Mouse (Mus musculus) ZHBTc4 (cell line): ENCODE results near the gene Kcnj14.

Experiments
- DNase-seq: peaks from one replicate; pipeline ENCODE4 v3.0.0-alpha.2; 2011; ENCODE audit warnings: low read depth, low spot score

Kcnj14 gene

DNA sequence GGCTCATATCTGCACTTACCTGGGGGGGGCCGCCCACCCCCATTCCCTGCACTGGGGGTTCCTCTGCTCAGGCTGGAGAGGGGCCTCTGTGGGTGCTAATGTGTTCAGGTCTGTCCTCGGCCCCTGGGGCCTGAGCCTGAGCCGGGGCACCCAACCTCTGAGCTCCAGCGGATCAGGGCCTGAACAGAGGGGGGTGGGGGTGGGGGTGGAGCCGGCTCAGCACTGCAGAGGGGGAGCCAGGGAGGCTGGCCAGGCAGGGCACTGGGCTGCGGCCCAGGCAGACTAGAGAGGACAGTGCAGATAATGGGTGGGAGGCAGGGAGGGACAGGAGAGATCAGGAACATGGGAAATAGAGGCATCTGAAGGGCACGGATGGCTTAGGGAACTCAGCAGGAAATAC is at the start of gene Kcnj14:
Gene Kcnj14, minus strand, starts transcription at position 185 of the 400 bp plus-strand sequence.
- no peak for DNase-seq

GRCm38 (mm10) chr7:45873061-45873947 is 48.7 kb upstream of the Kcnj14 start:
- peak; percentile 61 for DNase-seq

GRCm38 (mm10) chr7:45872624-45873023 is 48.0 kb upstream of the Kcnj14 start, which contains the start of gene Kdelr1:
TSS of gene Kdelr1 (plus strand) at chr7:45872772.
- DNase-seq: peak; percentile 94

- no peak for DNase-seq
Observed at GRCm38 (mm10) chr7:45870282-45871058, 45.9 kb upstream of the Kcnj14 start.

- no peak for DNase-seq
Observed at GRCm38 (mm10) chr7:45869787-45870186, 45.2 kb upstream of the Kcnj14 start.

GRCm38 (mm10) chr7:45869107-45869670 is 44.6 kb upstream of the Kcnj14 start:
- DNase-seq: no peak

- DNase-seq: no peak
Observed at GRCm38 (mm10) chr7:45867871-45868270, 43.3 kb upstream of the Kcnj14 start.

DNA sequence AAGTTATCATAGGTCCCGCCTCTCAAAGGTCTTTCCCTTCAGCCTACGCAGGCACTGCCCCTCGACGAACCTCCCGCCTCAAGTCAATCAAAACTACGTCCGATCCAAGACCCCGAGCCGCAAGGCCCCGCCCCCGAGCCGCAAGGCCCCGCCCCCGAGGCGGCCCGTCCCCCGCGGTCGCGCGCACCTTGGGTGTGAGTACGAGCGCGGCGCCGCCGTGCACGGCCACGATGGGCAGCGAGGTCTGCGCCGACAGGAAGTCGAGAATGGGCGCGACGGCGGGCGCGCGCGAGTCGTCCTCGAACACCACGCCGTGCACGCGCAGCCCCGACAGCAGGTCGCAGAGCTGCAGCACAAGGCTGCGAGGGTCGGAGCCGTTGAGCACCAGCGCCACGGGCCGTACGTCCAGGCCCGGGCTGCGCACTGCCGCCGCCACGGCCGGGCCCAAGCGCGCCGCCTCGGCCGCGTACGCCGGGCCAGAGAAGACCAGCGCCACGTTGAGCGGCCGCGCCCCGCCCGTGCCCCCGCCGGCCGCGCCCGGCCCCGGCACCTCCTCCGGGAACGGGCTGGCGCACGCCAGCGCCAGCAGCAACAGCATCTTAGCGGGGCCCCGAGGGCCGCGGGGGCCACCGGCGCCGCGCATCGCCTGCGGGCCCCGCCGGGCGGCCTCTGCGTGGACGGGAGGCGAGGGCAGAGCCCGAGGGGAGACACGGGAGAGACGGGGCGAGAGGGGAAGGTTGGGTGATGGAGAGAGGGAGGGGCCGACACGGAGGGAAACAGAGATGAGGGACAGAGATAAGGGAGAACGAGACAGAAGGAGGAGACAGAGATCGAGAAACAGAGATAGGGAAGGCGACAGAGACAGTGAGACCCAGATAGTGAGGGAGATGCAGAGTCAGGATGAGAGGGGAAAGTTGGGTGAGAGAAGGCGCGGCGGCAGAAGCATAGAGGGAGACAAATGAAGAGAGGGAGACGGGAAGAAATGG is 41.6 kb upstream of the Kcnj14 start:
- peak; percentile 99 for DNase-seq

GRCm38 (mm10) chr7:45864435-45864834 is 39.9 kb upstream of the Kcnj14 start:
- no peak for DNase-seq

DNA sequence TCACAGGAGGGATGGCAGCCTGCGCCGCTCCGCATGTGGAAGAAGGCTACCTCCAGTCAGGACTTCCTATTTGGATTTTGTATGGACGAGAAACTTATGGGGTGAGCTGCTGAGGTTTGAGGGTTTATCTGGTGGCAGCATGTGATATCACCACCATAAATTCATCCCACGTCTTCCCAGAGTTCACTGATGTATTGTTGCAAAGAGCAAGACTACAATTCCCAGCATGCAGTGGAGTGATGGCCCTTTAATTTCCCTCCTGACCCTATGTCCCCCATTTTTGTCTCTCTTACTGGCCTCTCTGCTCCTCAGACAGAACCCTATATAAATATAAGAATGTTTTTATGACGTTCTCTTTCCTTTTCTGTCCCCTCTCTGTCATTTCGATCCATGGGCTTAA is 38.2 kb upstream of the Kcnj14 start:
- no peak for DNase-seq

- DNase-seq: no peak
Observed at GRCm38 (mm10) chr7:45859008-45859407, 34.4 kb upstream of the Kcnj14 start.

DNA sequence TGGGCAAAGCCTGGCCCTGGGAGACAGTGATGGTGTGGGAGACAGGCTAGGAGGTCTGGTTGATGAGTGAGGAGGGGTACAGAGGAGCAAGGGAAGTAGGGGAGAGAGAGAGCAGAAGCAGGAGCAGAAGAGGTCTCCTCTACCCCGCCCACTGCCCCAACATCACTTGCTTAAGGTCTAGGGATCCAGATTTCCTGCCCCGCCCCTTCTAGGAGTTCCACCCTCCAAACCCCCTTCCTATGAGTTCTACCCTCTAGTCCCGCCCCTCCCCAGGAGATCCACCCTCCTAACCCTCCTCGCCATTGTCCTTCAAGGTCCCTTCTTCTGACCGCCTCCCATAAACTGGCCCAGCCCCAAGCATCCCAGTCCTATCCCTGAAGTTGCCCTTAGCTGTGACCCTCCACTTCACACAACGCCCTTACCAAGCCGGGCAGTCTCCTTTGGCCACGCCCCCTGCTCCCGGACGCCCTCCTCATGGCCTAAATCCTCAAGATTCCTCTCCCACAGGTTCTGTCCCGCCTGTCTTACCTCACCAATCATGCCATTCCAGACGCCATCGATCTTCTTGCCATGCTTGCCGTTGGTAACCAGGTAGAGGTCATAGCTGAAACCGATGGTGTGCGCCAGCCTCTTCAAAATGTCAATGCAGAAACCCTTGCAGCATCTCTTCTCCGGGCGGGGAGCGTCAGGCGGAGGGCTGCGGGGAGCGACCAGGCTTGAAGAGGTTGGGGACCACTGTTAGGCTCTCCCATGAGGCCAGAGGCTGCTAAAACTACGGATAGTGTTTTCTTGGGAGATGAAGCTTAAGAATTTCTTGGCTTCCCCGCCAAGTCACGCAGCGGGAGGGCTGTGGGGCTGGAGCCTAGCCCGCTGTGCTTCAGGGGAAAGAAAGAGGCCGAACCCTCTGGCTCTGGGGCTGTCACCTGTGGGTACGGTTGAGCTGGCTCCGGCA is 32.6 kb upstream of the Kcnj14 start:
- peak; percentile 88 for DNase-seq

DNA sequence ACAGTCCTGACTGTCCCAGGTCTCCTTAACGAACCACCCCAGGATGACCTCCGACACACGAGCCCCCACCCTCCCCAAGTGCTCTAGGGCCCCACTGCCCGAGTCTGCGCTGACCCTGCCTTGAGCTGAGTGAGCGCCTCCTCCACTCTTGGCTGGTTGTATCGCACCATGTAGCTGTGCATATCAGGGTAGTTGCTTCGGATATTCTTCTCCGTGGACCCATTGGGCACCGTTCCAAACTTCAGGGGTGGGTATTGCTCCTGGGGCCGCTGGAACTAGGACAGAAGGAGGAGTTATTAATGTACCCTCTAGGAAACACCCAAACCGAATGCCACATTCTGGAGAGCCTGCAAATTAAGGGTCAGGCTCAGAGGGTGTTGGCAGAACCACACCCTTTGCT is 28.5 kb upstream of the Kcnj14 start:
- no peak for DNase-seq

GRCm38 (mm10) chr7:45850661-45851060 is 26.1 kb upstream of the Kcnj14 start:
- DNase-seq: no peak

DNA sequence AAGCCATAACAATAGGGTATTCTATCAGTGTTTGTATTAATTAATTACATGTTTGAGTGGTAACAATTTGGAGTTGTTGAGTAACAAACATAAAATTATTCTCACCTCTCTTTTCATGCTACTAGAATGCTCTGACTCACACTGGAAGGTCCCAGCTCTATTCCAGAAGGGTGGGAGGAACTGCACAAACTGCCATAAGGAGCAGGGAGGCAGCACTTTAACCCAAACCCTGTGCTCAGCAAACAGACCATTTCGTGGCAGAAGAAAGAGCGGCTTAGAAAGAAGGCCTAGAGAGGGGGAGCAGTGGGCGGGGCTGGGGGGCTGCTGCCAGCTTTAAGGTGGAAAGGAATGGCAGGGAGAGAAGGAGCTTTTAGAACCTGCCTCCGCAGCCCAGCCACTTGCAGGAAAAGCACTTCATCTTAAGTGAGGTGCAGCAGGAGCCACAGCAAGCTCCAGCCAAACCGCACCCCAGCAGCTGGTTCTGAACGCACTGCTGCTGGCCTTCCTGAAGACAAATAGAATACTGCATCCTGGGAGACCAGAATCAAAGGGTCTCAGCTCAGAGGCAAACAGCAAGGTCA is 24.0 kb upstream of the Kcnj14 start:
- DNase-seq: no peak

DNA sequence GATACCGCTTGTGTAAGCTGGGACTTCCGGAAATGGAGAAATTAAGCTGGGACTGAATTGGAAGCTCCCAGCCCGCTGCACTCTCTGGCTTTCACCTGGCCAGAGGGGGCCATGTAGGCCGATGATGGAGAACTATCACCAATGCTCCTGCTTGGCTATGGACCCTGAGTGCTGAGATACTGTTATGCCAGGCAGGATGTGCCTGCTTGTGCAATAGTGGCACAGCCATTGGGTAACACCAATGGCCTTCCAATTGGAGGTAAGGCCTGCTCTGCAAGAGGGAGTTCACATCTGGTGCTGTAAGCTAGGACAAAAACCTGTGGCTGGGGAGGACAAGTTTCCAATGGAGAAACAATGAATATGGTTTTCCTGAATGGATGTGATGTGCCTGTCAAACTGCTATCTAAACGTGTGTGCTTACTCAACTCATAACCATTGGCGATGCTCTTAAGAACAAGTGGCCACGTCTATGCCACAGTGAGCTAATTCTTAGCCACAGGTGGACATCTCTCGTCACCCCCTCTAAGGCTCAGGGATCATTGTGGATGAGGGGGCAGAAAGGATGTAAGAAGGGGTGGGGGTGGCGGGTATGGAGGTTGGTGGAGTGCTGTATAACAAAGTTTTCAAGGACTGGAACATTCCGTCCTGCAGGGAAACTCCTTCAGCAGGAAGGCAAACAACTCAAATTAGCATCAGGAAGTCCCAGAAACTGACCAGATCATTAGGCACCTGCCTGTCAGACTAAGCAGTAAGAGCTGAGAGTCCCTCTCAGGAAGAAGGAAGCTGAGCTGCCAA is 18.6 kb upstream of the Kcnj14 start:
- DNase-seq: no peak

DNA sequence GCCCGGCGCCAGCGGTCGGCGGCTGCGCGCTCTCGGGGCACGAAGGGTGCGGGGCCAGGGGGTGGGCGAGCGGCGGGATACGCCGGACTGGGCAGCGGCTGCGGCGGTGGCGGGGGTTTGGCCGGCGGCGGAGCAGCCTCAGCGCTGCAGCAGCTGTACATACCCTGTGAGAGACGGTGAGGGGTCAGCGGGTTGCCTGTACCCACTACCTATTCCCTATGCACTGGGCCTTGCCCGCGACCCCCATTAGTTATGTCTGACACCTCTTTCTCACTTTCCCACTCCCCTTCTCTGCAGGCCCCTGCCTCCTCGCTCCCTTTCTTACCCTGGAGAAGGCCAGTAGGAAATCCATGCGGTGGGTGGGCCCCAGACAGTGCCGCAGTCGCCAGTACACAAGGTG is 9.3 kb upstream of the Kcnj14 start:
- DNase-seq: no peak

GRCm38 (mm10) chr7:45833148-45833790 is 8.7 kb upstream of the Kcnj14 start:
- DNase-seq: peak; percentile 62
